Mouse (Mus musculus) retina, postnatal 1 day (tissue): ENCODE measurements at regions not wholly inside any gene's neighbourhood (a gene's known extent, or its start where the extent isn't known, plus 50 kb on each side); places are given as distances from the start of the nearest gene placed in this dataset.
A peak's percentile ranks its signal among the peaks of the same experiment; 100 is the strongest.
"Not testable (repeated sequence)": the region's sequence is repeated elsewhere in the genome, so short reads cannot be mapped to it uniquely, and the experiment has no call there.

Source experiments
- DNase-seq: peaks from one replicate; pipeline ENCODE4 v3.0.0-alpha.2; 2012

DNA sequence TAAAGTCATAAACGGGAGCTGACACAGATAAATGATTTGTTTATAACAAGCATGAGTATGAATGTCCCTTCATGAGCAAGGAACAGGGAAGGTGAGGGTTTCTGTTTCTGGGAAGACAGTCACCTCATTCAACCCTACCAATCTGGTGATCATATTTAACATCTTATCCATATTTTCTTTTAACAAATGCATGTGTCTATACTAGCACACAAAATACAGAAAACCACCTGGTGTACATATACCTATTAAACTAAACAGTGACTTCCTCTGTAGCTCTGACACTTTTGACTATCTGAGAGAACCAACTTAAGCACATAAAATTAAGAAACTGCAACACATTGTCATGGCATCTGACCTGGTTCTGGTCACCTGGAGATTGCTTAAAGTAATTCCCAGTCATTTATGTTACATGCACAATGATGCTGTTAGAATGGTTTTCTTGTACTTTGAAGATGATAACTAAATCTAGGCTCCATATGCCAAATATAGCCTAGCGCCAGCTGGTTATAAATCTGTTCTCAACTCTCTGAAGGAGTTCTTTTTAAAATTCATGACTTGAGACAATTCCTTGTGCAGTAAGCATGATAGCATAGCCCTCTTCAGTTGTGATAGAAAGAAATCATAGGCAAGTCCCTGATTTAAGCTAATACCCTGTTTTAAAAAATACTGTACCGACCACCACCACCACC, 1163.6 kb upstream of the Tyrp1 start:
- DNase-seq: no peak

DNA sequence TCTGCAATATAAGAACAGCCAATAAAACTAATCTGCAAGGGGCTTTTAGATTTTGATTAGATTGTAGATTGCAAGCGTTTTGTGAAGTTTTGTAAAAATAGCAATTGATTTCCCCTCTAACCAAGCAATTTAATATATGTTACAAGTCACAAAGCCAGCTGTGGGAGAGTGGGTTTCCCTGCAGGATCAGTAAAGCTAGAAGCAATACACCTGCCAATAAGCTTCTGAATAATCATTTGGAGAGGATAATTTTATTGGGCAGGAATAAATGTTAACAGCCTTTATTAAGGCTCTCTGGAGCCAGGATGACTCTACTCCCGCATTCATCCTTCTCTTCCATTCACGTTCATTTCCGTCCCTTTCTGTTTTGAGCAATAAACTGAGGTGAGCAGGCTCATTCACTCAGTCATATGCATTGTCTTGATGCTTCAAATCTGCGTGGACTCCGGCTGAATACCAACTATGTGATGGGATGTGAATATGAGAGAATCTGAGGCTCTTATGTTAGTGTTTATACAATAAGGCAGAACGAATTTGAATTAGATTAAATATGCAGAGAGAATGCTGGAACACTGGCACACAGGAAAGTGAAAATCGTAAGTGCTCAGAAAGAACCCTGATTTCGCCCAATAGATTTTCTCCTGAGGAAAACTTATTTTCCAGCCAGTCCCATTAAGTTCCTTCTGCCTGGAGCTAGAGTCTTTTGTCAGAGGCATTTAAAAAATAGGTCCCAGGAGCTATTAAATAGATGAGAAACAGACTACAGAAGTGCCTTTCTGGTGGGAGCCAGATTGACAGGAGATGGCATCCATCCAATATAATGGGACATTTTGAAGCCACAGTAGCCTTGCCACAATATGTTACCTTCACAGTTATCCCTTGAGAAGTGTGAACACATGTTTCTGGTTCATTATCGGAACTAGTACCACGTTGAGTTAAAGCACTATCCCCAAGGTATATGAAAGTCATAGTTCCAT, 1138.8 kb upstream of the Tyrp1 start:
- DNase-seq: peak; percentile 0

GRCm38 (mm10) chr4:79720915-79721314, 1113.0 kb upstream of the Tyrp1 start:
- DNase-seq: not testable (repeated sequence)

- DNase-seq: no peak
Measured at GRCm38 (mm10) chr4:79724103-79724502, 1109.8 kb upstream of the Tyrp1 start.

DNA sequence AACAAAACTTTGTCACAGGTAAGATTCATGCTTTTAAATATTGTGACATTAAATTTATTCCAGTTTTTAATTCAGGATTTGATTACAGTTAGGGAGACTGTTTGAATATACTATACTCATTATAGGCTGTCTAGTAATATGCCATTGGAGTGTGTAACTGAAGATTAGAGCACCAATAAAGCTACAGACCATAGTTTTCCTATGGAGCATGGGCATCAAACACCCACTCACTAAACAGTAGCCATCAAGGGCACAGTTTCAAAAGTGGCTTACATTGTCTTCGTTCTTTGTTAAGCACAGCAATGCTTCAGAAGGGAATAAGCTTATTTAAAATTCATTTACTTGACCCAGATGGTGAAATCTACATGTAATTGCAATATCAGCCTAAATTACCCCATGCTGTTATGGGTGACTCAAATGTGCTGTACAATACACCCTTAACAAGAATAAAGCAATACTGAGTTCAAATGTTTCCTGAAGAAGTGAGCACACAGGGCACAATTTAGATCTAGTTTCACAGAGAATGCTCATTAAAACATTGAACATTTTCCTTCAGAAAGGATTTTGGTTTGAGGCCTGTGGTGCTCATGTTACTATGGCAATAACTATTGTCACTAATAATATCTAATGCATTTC, 1092.9 kb upstream of the Tyrp1 start:
- DNase-seq: no peak
